Mouse (Mus musculus): ENCODE data around the gene Thrap3. TPM values are rescaled to one million over a fixed set of nuclear protein-coding genes. Genes with fewer than 3 reads are reported as not detected.

Thrap3 gene
- total RNA-seq, 1 experiment from 2014 or later = 431 TPM

GRCm38 (mm10) chr4:126151701-126152440, 50.7 kb downstream of the Thrap3 start:
- no peak for ATAC-seq (replicated peaks; ENCODE audit: insufficient number of reproducible peaks, low FRiP score, low TSS enrichment, poor library complexity, severe bottlenecking)

GRCm38 (mm10) chr4:126150949-126151320, 51.6 kb downstream of the Thrap3 start:
- no peak for ATAC-seq (replicated peaks; ENCODE audit: insufficient number of reproducible peaks, low FRiP score, low TSS enrichment, poor library complexity, severe bottlenecking)

GRCm38 (mm10) chr4:126150297-126150948, 52.1 kb downstream of the Thrap3 start:
- ATAC-seq (replicated peaks; ENCODE audit: insufficient number of reproducible peaks, low FRiP score, low TSS enrichment, poor library complexity, severe bottlenecking) = no peak

DNA sequence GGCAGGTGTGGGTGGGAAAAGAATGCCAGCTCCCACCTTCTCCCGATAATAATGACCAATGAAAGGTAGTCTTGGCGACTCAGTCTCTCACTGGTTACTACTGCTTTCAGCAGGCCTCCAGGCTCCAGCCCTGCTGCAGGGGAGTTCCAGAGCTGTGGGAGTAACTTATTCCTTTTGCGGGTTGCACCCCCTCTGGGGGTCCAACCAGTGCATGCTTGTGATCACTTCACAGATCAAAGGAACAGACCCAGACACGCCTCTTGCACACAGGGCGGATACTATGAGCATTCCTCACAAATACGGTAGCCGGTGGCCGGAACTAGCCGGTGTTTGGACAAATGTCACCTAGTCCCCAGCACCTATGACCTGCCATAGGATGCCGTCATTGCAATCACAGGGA, 52.8 kb downstream of the Thrap3 start:
- no peak for ATAC-seq (replicated peaks; ENCODE audit: insufficient number of reproducible peaks, low FRiP score, low TSS enrichment, poor library complexity, severe bottlenecking)

GRCm38 (mm10) chr4:126149041-126149676, 53.4 kb downstream of the Thrap3 start:
- 0 out of 2 replicates have a peak, but pooled peaks have one; percentile 5 for ATAC-seq (replicated peaks; ENCODE audit: insufficient number of reproducible peaks, low FRiP score, low TSS enrichment, poor library complexity, severe bottlenecking)

- ATAC-seq (replicated peaks; ENCODE audit: insufficient number of reproducible peaks, low FRiP score, low TSS enrichment, poor library complexity, severe bottlenecking) = no peak
Measured at GRCm38 (mm10) chr4:126148161-126148961, 54.2 kb downstream of the Thrap3 start.

DNA sequence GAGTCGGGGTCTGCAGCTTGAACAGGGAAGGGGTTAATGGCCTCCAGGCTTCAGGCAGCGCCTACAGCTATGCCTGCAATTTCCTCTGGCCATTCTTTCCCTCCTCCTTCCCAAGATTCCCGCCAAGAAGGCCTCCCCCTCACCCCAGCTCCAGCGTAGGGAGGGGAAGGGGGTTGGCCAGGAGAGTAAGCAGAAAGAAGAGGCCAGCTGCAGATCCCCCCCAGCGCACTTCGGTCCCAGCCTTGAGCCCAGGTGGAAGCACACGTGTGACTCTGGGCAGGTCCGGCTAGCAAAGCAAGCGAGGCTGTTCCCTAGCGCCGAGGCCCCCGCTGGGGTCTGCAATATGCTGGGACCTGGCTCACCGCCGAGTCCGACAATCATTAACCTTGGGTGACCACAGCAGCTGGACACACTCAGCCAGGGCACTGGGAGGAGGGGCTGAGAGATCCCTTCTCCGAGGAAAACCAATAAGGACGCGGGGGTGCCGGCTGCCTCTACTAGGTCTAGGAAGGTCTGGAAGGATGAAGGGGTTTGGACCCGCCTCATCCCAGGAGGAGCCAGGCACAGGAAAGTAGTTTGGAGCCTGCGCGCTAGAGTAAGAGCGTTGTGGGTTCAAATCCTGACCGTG, 54.9 kb downstream of the Thrap3 start, which contains the start of gene Eva1b:
Gene Eva1b, plus strand, starts transcription at position 212 of the 628 bp plus-strand sequence.
- no peak for ATAC-seq (replicated peaks; ENCODE audit: insufficient number of reproducible peaks, low FRiP score, low TSS enrichment, poor library complexity, severe bottlenecking)

GRCm38 (mm10) chr4:126146974-126147532, 55.5 kb downstream of the Thrap3 start:
- no peak for ATAC-seq (replicated peaks; ENCODE audit: insufficient number of reproducible peaks, low FRiP score, low TSS enrichment, poor library complexity, severe bottlenecking)

- no peak for ATAC-seq (replicated peaks; ENCODE audit: insufficient number of reproducible peaks, low FRiP score, low TSS enrichment, poor library complexity, severe bottlenecking)
Measured at GRCm38 (mm10) chr4:126145396-126145795, 57.2 kb downstream of the Thrap3 start.

DNA sequence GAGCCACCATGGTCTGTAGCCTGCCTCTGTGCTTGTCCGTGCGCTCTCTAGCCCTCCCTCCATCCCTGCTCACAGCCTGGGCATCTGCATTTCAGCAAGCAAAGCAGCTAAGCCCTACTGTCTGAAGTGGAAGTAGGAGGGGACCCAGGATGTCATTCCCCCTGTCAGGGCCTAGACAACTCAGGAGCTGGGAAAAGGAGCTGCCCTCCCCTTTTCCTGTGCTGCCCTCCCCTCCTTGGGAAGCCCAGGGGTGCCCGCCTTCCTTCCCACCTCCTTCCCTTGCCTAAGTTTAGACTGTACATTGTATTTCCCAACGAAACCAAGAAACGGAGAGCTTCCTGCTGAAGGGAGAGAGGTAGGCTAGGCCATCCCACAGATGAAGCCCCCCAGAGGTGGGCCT, 61.5 kb downstream of the Thrap3 start:
- ATAC-seq (replicated peaks; ENCODE audit: insufficient number of reproducible peaks, low FRiP score, low TSS enrichment, poor library complexity, severe bottlenecking) = no peak

GRCm38 (mm10) chr4:126137773-126138172, 64.8 kb downstream of the Thrap3 start:
- no peak for ATAC-seq (replicated peaks; ENCODE audit: insufficient number of reproducible peaks, low FRiP score, low TSS enrichment, poor library complexity, severe bottlenecking)

DNA sequence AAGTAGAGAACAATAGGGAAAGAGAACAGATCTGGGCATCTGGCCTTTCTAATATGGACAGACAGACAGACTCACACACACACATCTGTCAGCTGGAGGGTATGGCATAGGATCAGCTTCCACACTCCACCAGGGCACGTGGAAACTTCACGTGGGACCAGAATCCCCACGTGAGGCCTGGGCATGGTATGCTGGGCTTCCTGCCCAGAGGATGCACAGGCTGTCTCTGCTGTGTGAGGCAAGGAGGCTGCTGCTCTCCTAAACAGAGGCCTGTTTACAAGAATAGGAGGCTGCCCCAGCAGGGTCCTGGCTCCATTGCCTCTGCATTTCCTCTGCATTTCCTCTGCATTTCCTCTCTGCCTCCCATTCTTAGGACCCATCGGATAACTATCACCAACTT, 67.9 kb downstream of the Thrap3 start:
- ATAC-seq (replicated peaks; ENCODE audit: insufficient number of reproducible peaks, low FRiP score, low TSS enrichment, poor library complexity, severe bottlenecking) = no peak

DNA sequence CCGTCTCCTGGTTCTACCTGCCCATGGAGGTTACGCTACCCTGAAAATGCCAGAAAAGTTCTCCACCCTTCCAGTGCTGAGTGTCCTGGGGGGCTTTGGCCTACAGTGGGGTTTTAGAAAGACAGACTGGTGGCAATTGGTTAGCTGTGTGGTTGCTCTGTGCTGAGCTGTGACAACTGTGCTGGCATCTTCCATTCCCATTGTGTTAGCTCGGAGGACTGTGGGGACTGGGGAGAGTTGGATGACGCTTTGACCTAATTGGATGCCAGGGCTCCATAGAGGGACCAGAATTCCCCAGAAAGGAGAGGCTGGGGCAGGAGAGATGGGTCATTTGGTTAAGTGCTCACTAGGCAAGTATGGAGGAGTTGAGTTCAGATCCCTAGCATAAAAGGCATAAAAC, 68.3 kb downstream of the Thrap3 start:
- ATAC-seq (replicated peaks; ENCODE audit: insufficient number of reproducible peaks, low FRiP score, low TSS enrichment, poor library complexity, severe bottlenecking) = no peak

DNA sequence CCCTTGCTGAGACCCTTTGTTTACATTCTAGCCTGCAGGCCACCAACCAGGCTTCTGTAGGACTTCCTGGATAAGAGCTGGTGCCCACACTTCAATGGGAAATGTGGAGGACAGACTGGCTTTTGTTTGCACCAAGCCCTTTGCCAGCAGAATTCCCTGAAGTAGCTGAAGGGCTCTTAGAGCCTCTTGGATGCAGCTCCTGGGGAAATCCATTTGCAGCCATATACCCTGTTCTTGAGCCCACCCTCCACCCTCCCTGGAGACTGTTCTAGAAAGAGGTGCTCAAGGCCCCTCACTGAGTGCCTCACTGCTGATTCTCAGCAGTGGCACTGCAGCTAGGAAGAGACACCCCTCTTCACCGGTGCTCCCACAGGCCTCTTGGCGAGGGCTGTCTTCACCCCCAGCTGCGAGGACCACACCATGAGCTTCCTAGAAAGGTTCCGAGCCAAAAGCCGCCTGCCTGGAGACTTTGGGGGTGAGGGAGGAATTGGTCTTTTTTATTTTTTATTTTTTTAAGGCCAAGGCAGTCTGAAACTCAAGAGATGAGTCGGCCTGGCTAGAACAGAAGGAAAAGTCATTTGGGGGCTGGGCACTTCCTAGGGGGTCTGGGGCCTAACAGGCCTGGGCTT, 69.8 kb downstream of the Thrap3 start:
- ATAC-seq (replicated peaks; ENCODE audit: insufficient number of reproducible peaks, low FRiP score, low TSS enrichment, poor library complexity, severe bottlenecking) = no peak

- ATAC-seq (replicated peaks; ENCODE audit: insufficient number of reproducible peaks, low FRiP score, low TSS enrichment, poor library complexity, severe bottlenecking) = peak; percentile 70
Measured at GRCm38 (mm10) chr4:126131290-126132121, 71.1 kb downstream of the Thrap3 start.

DNA sequence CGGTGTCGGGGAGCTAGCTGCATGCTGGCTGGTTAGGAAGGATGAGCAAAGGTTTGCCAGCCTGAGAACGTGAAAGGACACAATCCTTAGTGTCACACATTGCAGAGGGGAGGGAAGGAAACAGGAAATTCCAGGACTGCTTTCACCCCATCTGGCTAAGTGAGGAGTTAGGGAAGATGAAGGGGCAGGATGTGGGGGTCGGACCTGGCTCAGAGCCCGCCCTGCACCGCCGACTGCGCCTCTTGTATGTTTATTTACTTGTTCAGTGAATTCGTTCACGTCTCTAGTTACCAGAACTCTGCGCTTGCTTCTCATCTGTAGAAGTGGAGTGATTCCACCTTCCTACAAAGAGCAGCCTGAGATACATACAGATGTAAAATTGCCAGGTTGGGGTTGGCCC, 72.1 kb downstream of the Thrap3 start:
- ATAC-seq (replicated peaks; ENCODE audit: insufficient number of reproducible peaks, low FRiP score, low TSS enrichment, poor library complexity, severe bottlenecking) = no peak

Measured in monocyte, adult 5-6 weeks (primary cell).